Mouse (Mus musculus) embryonic fibroblast, embryonic 13.5 days (primary cell): ENCODE data around the gene Nup210l. TPM values are rescaled to one million over a fixed set of nuclear protein-coding genes. Genes with fewer than 3 reads are reported as not detected.
"Not testable (repeated sequence)": the region's sequence is repeated elsewhere in the genome, so short reads cannot be mapped to it uniquely, and the experiment has no call there.

Experiments used
- H3K27ac ChIP-seq: 2 replicates; pipeline ENCODE4 v1.5.1; 2012; ENCODE audit warnings: low read length, control low read depth, inconsistent platforms; ENCODE audit not compliant: insufficient read depth
- H3K4me1 ChIP-seq: 2 replicates; pipeline ENCODE4 v1.6.1; 2011; ENCODE audit warnings: low read length; ENCODE audit not compliant: control insufficient read depth, insufficient read depth
- H3K4me3 ChIP-seq: 2 replicates; pipeline ENCODE4 v1.5.1; 2011; ENCODE audit warnings: mild to moderate bottlenecking, control low read depth, low read length; ENCODE audit not compliant: insufficient read depth
- CTCF ChIP-seq: IDR thresholded peaks from 2 replicates; pipeline ENCODE4 v1.5.1; 2011; ENCODE audit warnings: mild to moderate bottlenecking, control low read depth, low read length, moderate library complexity, borderline replicate concordance; ENCODE audit not compliant: insufficient read depth
- POLR2A ChIP-seq: IDR thresholded peaks from 2 replicates; pipeline ENCODE4 v1.6.1; 2011; ENCODE audit warnings: low read depth, mild to moderate bottlenecking, control low read depth, low read length, moderate library complexity
- polyA plus RNA-seq: library from polyadenylated mRNA; stranded (reverse); fragments of >200 nt; gene quantifications from 2 replicates; pipeline ENCODE4 v1.2.4, GENCODE M21; 2011; ENCODE audit warnings: low read depth; ENCODE audit not compliant: missing spikeins, insufficient read length

Gene Nup210l
- polyA plus RNA-seq, 1 experiment, result 0.86 TPM

DNA sequence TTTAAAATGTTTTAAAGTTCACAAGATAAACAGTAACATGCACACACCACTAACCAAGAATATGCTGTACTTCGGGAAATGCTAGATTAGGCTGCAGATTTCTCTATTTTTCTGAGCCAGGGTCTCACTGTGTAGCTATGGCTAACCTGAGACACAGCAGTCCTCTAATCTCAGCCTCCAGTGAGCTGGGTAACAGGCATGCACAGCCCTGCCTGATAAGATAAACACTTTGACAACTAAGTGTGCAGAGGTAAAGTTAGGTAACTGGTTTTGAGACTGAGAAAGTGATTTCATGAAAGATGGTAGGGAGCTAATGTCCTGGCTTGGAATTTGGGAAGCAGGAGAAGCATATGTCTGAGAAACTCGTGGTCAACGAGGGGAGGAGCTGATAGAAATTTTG, 9.5 kb upstream of the Nup210l start:
- TF ChIP-seq CTCF, result no peak
- TF ChIP-seq POLR2A, result no peak
- no peak overlapping the region for H3K4me3 ChIP-seq
- H3K27ac ChIP-seq, result no peak overlapping the region
- no peaks in the 10 kb centered on the region for H3K4me1 ChIP-seq

DNA sequence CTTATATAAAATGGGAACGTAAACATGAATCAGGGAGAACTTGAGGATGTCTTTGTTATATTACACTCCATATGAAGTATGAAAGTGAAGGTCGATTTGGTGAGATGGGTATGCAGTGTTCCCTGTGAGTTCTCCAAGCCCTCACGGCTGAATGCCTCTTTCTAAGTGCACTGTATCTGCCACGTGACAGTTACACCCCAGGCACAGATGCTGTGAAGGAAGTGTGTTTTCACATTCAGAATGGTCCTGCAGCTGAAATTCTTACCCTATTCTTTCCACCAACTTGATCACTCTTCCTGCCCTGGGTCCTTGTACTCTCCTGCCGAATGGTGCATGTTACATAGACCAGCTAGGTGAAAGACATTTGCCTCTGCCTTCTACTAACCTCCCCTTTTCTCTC, 6.0 kb upstream of the Nup210l start:
- no peak for TF ChIP-seq CTCF
- no peak for TF ChIP-seq POLR2A
- Histone ChIP-seq H3K4me1 (no peaks in the 10 kb centered on the region), H3K27ac (no peak overlapping the region), H3K4me3 (no peak overlapping the region)

GRCm38 (mm10) chr3:90101010-90101409, 2.9 kb upstream of the Nup210l start:
- no peak for TF ChIP-seq CTCF
- TF ChIP-seq POLR2A, result no peak
- H3K4me1 ChIP-seq, result no peaks in the 10 kb centered on the region
- H3K4me3 ChIP-seq, result no peak overlapping the region
- H3K27ac ChIP-seq, result no peak overlapping the region

- no peaks in the 10 kb centered on the region for H3K4me1 ChIP-seq
- H3K4me3 ChIP-seq, result no peak overlapping the region
- TF ChIP-seq CTCF (no peak), POLR2A (no peak)
Measured at GRCm38 (mm10) chr3:90101673-90102072, 2.3 kb upstream of the Nup210l start.

GRCm38 (mm10) chr3:90102239-90102638, 1.7 kb upstream of the Nup210l start:
- Histone ChIP-seq H3K4me3 (no peak overlapping the region), H3K4me1 (no peaks in the 10 kb centered on the region), H3K27ac (no peak overlapping the region)
- TF ChIP-seq CTCF, result no peak
- no peak for TF ChIP-seq POLR2A

More at GRCm38 (mm10) chr3:90101673-90102072, 2.3 kb upstream of the Nup210l start:
- no peak overlapping the region for H3K27ac ChIP-seq

DNA sequence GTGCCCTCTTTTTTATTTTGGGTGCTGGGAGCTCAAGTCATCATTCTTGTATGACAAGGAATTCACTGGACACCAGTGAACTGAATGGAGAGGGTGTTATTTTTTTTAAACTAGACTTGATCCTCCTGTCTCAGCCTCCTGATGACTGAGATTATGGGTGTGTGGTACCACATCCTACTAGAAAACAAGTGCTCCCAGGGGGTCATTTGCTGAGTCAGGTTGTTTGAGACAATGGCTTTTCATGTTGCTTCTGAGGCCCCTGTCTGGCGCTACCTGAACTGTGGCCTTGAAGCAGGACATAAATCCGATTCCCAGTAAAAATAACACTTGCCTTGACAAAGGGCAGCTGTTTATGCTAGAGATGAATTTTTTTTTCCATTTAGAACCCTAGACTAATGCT, 756 bp upstream of the Nup210l start:
- TF ChIP-seq CTCF (no peak), POLR2A (no peak)

DNA sequence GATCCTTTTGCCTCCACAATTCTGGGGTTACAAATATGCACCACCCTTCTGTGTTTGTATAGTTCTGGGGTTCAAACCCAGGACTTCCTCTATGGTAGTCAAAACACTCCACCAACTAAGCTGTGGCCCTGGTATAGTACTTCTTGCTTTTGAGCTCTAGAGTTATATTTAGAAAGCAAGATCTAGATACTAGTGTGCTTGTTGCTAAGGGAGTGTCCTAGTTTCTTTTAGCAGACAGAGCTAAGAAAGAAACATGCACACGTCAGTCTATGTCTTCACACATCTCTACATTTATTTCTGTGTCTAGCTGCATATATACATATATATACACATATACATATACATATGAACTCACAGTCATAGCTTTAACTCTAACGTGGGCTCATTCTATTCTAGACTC, 7.8 kb downstream of the Nup210l start:
- H3K4me3 ChIP-seq, result no peak overlapping the region
- TF ChIP-seq CTCF (no peak), POLR2A (no peak)
- H3K27ac ChIP-seq, result no peak overlapping the region

More for the DNA sequence above, 756 bp upstream of the Nup210l start:
- Histone ChIP-seq H3K4me1 (no peaks in the 10 kb centered on the region), H3K27ac (no peak overlapping the region), H3K4me3 (no peak overlapping the region)

DNA sequence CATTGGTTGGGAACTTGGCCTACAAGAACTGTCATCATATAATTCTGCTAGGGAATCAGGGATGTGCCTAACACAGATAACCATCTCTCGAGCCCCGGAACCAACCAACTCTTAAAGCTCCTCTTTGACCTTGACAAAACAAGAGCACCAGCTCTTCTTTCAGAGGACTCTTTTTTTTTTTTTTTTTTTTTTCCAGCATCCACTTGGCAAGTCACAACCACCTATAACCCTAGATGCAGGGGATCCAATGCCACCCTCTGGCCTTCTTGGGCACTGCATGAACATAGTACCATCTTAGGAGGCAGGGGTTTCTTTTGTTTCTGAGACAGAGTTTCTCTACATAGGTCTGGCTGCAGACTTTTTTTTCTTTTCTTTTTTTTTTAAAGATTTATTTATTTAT, 10.4 kb downstream of the Nup210l start:
- no peak for TF ChIP-seq POLR2A
- Histone ChIP-seq H3K4me1 (no peaks in the 10 kb centered on the region), H3K27ac (no peak overlapping the region), H3K4me3 (no peak overlapping the region)

More for the DNA sequence above, 7.8 kb downstream of the Nup210l start:
- H3K4me1 ChIP-seq, result no peaks in the 10 kb centered on the region

- Histone ChIP-seq H3K27ac (no peak overlapping the region), H3K4me1 (no peaks in the 10 kb centered on the region), H3K4me3 (no peak overlapping the region)
- TF ChIP-seq POLR2A, result no peak
- no peak for TF ChIP-seq CTCF
Measured at GRCm38 (mm10) chr3:90115526-90115925, 11.6 kb downstream of the Nup210l start.

DNA sequence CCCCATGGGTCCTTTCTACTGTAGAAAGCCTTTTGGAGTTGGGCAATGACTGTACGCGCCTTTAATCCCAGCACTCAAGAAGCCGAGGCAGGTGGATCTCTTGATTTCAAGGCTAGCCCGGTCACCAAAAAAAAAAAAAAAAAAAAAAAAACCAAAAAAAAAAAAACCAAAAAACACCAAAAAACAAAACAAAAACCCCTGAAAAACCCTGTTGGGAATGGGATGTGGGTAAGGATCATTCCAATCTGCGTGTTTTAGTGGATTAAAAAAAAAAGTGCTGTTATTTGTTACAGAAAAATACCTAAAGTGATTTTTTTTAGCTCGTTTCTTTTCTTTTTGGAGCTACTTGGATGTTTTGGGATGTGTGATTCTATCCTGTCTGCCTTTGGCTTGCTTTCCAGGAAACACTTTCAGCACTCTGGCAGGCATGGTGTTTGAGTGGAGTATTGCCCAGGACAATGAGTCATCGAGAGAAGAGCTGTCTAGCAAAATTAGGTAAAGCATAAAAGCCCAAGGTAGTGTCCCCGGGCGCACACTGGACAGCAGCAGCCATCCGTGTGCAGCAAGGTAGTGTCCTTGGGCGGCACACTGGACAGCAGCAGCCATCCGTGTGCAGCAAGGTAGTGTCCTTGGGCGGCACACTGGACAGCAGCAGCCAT, 14.3 kb downstream of the Nup210l start:
- TF ChIP-seq CTCF (no peak), POLR2A (no peak)
- Histone ChIP-seq H3K27ac (no peak overlapping the region), H3K4me3 (no peak overlapping the region), H3K4me1 (no peaks in the 10 kb centered on the region)

GRCm38 (mm10) chr3:90122036-90122435, 18.1 kb downstream of the Nup210l start:
- H3K4me1 ChIP-seq, H3K27ac ChIP-seq, H3K4me3 ChIP-seq: not testable (repeated sequence)
